ENCODE assay signal across 8 mouse cellular contexts in genomic region chr7:19506969-19507611, GRCm38 (mm10). TPM values are rescaled to one million over a fixed set of nuclear protein-coding genes. Genes with fewer than 3 reads are reported as not detected.
DNase-seq lines count a peak whose midpoint lies in the region; ATAC-seq and TF ChIP-seq lines count a peak whose summit lies in the region.

No protein-coding gene starts in this region.

- peak overlapping the region; percentile 79 for H3K4me3 ChIP-seq in embryonic facial prominence, embryonic 13.5 days
- H3K4me3 ChIP-seq in hindbrain, embryonic 16.5 days (ENCODE audit: low read length): peak overlapping the region; percentile 90
- H3K4me3 ChIP-seq in lung, postnatal 0 days (ENCODE audit: low read depth, low read length): peak overlapping the region; percentile 67

- peak; percentile 33 for DNase-seq in gastrocnemius, postnatal 14 days
- DNase-seq in gastrocnemius, postnatal 36 days: no peak
- peak; percentile 48 for DNase-seq in Muller cell, postnatal 12 days (ENCODE audit: inconsistent ontology term)
- no peak for DNase-seq in lung, postnatal 0 days (ENCODE audit: low spot score)
- DNase-seq in right cerebral cortex, postnatal 4 days: peak; percentile 82
- no peak for DNase-seq in layer of hippocampus, adult 11-12 months (ENCODE audit: low spot score)

- TF ChIP-seq CTCF in lung, postnatal 0 days (IDR thresholded peaks at IDR 0.05): no peak

- H3K4me1 ChIP-seq in embryonic facial prominence, embryonic 13.5 days: peaks cover 22% of the 10 kb centered on the region
- H3K4me1 ChIP-seq in hindbrain, embryonic 16.5 days (ENCODE audit: control insufficient read depth, insufficient read depth, low read depth, low read length): peaks cover 19% of the 10 kb centered on the region; the same call in 1 of the 2 replicates
- H3K4me1 ChIP-seq in lung, postnatal 0 days (ENCODE audit: insufficient read depth, low read depth, low read length): peaks cover 5% of the 10 kb centered on the region

- ATAC-seq in embryonic facial prominence, embryonic 13.5 days (ENCODE audit: insufficient number of reproducible peaks, insufficient read depth, low FRiP score, low TSS enrichment, low read depth): no peak
- peak; percentile 32 for ATAC-seq in hindbrain, embryonic 16.5 days
- ATAC-seq in lung, postnatal 0 days: no peak

- intact Hi-C loops in gastrocnemius, postnatal 14 days (cut with DNase I; ENCODE audit: low total_unique reads): no loop called here
- intact Hi-C loops in gastrocnemius, postnatal 36 days (cut with DNase I): loop anchor here (5.0 kb wide), 1 partner anchor 65 kb away; no protein-coding TSS in a partner anchor

- TF ChIP-seq EP300 in lung, postnatal 0 days (IDR thresholded peaks at IDR 0.05): no peak

- peak overlapping the region; percentile 75; the same call in 1 of the 2 replicates for H3K27ac ChIP-seq in embryonic facial prominence, embryonic 13.5 days
- H3K27ac ChIP-seq in hindbrain, embryonic 16.5 days (ENCODE audit: low read depth, low read length): peak overlapping the region; percentile 85
- H3K27ac ChIP-seq in lung, postnatal 0 days (ENCODE audit: low read length): no peak overlapping the region

- no peaks in the 10 kb centered on the region for H3K9me3 ChIP-seq in embryonic facial prominence, embryonic 13.5 days
- no peaks in the 10 kb centered on the region for H3K9me3 ChIP-seq in hindbrain, embryonic 16.5 days (ENCODE audit: control insufficient read depth, low read length)
- no peaks in the 10 kb centered on the region for H3K9me3 ChIP-seq in lung, postnatal 0 days (ENCODE audit: low read length)

- no peaks in the 10 kb centered on the region for H3K27me3 ChIP-seq in embryonic facial prominence, embryonic 13.5 days
- H3K27me3 ChIP-seq in hindbrain, embryonic 16.5 days (replicated peaks; ENCODE audit: control insufficient read depth, insufficient read depth, low read length): no peaks in the 10 kb centered on the region
- H3K27me3 ChIP-seq in lung, postnatal 0 days (replicated peaks; ENCODE audit: insufficient read depth, low read length): no peaks in the 10 kb centered on the region

- WGBS in embryonic facial prominence, embryonic 13.5 days: under 1% methylated on average over 71 of the region's 71 CpGs
- WGBS in hindbrain, embryonic 16.5 days: 1% methylated on average over 39 of the region's 71 CpGs
- WGBS in lung, postnatal 0 days: 2% methylated on average over 69 of the region's 71 CpGs

- peak overlapping the region; percentile 89 for H3K9ac ChIP-seq in embryonic facial prominence, embryonic 13.5 days
- H3K9ac ChIP-seq in hindbrain, embryonic 16.5 days (ENCODE audit: low read depth, low read length): peak overlapping the region; percentile 88
- H3K9ac ChIP-seq in lung, postnatal 0 days (replicated peaks; ENCODE audit: low read depth): peak overlapping the region; percentile 16; the same call in 1 of the 2 replicates

- H3K4me2 ChIP-seq in embryonic facial prominence, embryonic 13.5 days: peak overlapping the region; percentile 96
- peak overlapping the region; percentile 94 for H3K4me2 ChIP-seq in hindbrain, embryonic 16.5 days (ENCODE audit: low read length)
- H3K4me2 ChIP-seq in lung, postnatal 0 days (replicated peaks; ENCODE audit: low read depth, low read length): peak overlapping the region; percentile 83

- no peaks in the 10 kb centered on the region; the same call in 1 of the 2 replicates for H3K36me3 ChIP-seq in embryonic facial prominence, embryonic 13.5 days
- H3K36me3 ChIP-seq in hindbrain, embryonic 16.5 days (ENCODE audit: control insufficient read depth, insufficient read depth, low read length): no peaks in the 10 kb centered on the region
- no peaks in the 10 kb centered on the region for H3K36me3 ChIP-seq in lung, postnatal 0 days (ENCODE audit: insufficient read depth, low read length)

RNA-seq across cellular contexts. Expression of gene Bloc1s3, which starts 1.1 kb away (rescaled TPM):
- 1 to 10 TPM; 1.7 to 2.1 TPM for total RNA-seq in gastrocnemius, postnatal 14 days (2021)
- 1 to 10 TPM; 1.5 to 1.7 TPM for total RNA-seq in gastrocnemius, postnatal 36 days (2021)
- 2.3 and 2.7 TPM in 2 replicates for polyA plus RNA-seq in embryonic facial prominence, embryonic 13.5 days (2015; fragmentation: Nextera tagmentation; extraction: Ambion mirVana)
- polyA plus RNA-seq in hindbrain, embryonic 16.5 days (2015; fragmentation: Nextera tagmentation; extraction: Ambion mirVana): 3.5 and 4.2 TPM in 2 replicates
- 2.6 and 3.0 TPM in 2 replicates for polyA plus RNA-seq in lung, postnatal 0 days (2015; fragmentation: Nextera tagmentation; extraction: Ambion mirVana)

RNA-seq across cellular contexts. Expression of gene Trappc6a, which starts 1.1 kb away (rescaled TPM):
- total RNA-seq in gastrocnemius, postnatal 14 days (2021): 10 to 100 TPM; 19.9 to 20.0 TPM
- 1 to 10 TPM; 6.4 to 8.8 TPM for total RNA-seq in gastrocnemius, postnatal 36 days (2021)
- polyA plus RNA-seq in embryonic facial prominence, embryonic 13.5 days (2015; fragmentation: Nextera tagmentation; extraction: Ambion mirVana): 60.2 and 64.1 TPM in 2 replicates
- 36.3 and 37.1 TPM in 2 replicates for polyA plus RNA-seq in hindbrain, embryonic 16.5 days (2015; fragmentation: Nextera tagmentation; extraction: Ambion mirVana)
- 85.5 and 91.9 TPM in 2 replicates for polyA plus RNA-seq in lung, postnatal 0 days (2015; fragmentation: Nextera tagmentation; extraction: Ambion mirVana)

RNA-seq across cellular contexts. Expression of gene Nkpd1, which starts 10.5 kb away (rescaled TPM):
- total RNA-seq in gastrocnemius, postnatal 14 days (2021): not detected
- not detected for total RNA-seq in gastrocnemius, postnatal 36 days (2021)
- 0.08 and 0.15 TPM in 2 replicates for polyA plus RNA-seq in embryonic facial prominence, embryonic 13.5 days (2015; fragmentation: Nextera tagmentation; extraction: Ambion mirVana)
- 0.99 and 2.3 TPM in 2 replicates for polyA plus RNA-seq in hindbrain, embryonic 16.5 days (2015; fragmentation: Nextera tagmentation; extraction: Ambion mirVana)
- polyA plus RNA-seq in lung, postnatal 0 days (2015; fragmentation: Nextera tagmentation; extraction: Ambion mirVana): 0.05 and 0.15 TPM in 2 replicates

RNA-seq across cellular contexts. Expression of gene Exoc3l2, which starts 44.0 kb away (rescaled TPM):
- total RNA-seq in gastrocnemius, postnatal 14 days (2021): under 1 TPM; 0.47 to 0.74 TPM
- total RNA-seq in gastrocnemius, postnatal 36 days (2021): under 1 TPM; 0.51 to 0.72 TPM
- polyA plus RNA-seq in embryonic facial prominence, embryonic 13.5 days (2015; fragmentation: Nextera tagmentation; extraction: Ambion mirVana): 0.73 and 0.84 TPM in 2 replicates
- polyA plus RNA-seq in hindbrain, embryonic 16.5 days (2015; fragmentation: Nextera tagmentation; extraction: Ambion mirVana): 0.97 and 1.5 TPM in 2 replicates
- polyA plus RNA-seq in lung, postnatal 0 days (2015; fragmentation: Nextera tagmentation; extraction: Ambion mirVana): 1.1 and 1.4 TPM in 2 replicates

RNA-seq across cellular contexts. Expression of gene Mark4, which starts 48.5 kb away (rescaled TPM):
- 10 to 100 TPM; 12.6 to 14.1 TPM for total RNA-seq in gastrocnemius, postnatal 14 days (2021)
- total RNA-seq in gastrocnemius, postnatal 36 days (2021): 10 to 100 TPM; 14.9 to 15.5 TPM
- 10.2 and 12.4 TPM in 2 replicates for polyA plus RNA-seq in embryonic facial prominence, embryonic 13.5 days (2015; fragmentation: Nextera tagmentation; extraction: Ambion mirVana)
- polyA plus RNA-seq in hindbrain, embryonic 16.5 days (2015; fragmentation: Nextera tagmentation; extraction: Ambion mirVana): 13.5 and 15.9 TPM in 2 replicates
- 7.4 and 7.9 TPM in 2 replicates for polyA plus RNA-seq in lung, postnatal 0 days (2015; fragmentation: Nextera tagmentation; extraction: Ambion mirVana)

Comparison
In these comparisons a context has a peak if more than half of its experiments do, and no peak if none do; other contexts are left out.
1. DNase-seq: peak in gastrocnemius, postnatal 14 days (single experiment), Muller cell, postnatal 12 days (single experiment) and right cerebral cortex, postnatal 4 days (single experiment); none in gastrocnemius, postnatal 36 days (0 of 2), lung, postnatal 0 days (single experiment) and layer of hippocampus, adult 11-12 months (single experiment).
2. H3K9ac ChIP-seq: peak in every context shown above with its lines; median percentile 89 in embryonic facial prominence, embryonic 13.5 days; 88 in hindbrain, embryonic 16.5 days; 16 in lung, postnatal 0 days.
3. Peak in every context shown above with its lines, with median percentiles within 50 percentile points of each other: H3K4me2 ChIP-seq and H3K4me3 ChIP-seq.